Mouse (Mus musculus) C3H10T1/2 (cell line): ENCODE results near the gene Brwd1. TPM values are rescaled to one million over a fixed set of nuclear protein-coding genes. Genes with fewer than 3 reads are reported as not detected.

Source experiments
- polyA plus RNA-seq, 2 experiments: library from polyadenylated mRNA; unstranded; fragments of >200 nt; fragmentation: generic; extraction: Trizol; gene quantifications; one replicate each; pipeline ENCODE4 v1.2.1; 2012; ENCODE audit warnings: missing spikeins in 2 of 2

Brwd1 gene
- polyA plus RNA-seq, result 1 to 10 TPM; 1.3 to 9.8 TPM

DNA sequence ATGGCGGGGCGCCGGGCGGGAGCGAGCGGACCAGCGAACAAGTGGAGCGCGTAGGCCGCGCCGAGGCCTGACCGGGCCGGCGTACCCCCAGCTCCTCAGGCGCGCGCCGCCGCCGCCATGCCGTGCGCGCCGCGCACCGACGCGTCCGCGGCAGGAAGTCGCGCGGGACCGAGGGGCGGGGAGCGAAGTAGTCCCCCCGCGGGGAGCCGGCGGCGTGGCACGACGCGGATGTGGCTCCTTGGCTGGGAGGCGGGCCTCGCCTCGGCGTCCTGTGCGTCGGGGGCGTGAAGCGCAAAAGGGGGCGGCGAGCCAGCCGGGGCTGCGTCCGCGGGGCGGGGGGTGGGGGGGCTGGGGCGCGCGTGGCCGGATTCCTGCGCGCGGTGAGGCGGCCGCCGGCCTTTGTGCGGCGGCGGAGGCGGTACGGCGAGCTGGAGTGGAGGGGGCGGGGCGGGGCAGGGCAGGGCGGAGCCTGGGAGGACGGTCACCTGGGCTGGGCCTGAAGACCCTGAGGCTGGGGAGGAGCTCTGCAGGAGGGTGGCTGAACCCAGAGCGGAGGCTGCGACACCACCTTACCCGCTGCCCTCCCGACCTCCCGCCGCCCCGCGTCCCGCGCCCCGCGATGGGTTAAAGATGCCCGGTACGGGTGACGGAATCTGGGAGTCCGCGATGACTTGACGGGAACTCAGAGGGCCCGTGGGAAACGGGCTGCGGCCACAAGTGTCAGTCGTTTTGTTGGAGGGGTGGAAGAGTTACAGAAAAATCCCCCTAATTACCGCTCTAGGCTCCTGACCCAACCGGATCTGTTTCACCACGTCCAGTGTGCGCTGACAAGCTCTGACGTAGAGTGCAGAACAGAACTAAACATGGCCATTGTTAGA is at the start of gene Brwd1:
Gene Brwd1, minus strand, starts transcription at position 226 of the 878 bp plus-strand sequence.

DNA sequence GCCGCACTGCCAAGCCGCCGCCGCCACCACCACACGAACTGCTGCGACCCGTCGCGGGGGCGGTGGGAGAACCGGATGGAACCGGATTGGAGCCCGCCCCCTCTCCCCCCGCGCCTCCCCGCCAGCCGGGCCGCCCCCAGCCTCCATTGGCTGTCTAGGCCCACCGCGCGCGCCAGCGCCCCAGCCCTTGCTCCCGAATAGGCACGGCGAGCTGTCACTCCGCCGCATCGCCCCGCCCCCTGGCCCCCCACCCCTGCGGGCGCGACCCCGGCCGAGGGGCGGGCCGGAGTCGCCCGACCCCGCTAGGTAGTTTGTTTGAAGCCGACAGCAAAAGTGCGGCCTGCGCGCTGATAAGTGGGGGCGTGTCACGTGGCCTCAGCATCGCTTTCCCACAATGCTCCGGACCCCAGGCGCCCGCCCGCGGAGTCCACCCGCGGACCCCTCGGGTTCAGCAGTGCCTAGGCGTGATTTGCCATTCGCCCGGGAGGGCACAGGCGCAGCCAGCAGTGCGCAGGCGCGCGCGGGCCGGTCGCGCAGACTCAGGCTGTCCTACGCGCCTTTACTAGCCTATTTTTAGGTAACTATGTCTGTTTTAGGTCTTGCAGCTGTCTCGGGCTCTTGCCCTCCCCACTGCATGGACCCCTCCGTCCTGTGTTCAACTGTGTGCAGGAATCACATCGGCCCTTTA is 45.5 kb upstream of the Brwd1 start, which contains the start of gene Hmgn1:
Gene Hmgn1, minus strand, starts transcription at position 73 of the 688 bp plus-strand sequence.

GRCm38 (mm10) chr16:95990462-95991121 is 91.7 kb downstream of the Brwd1 start, which contains the start of gene Psmg1:
Gene Psmg1 (minus strand): TSS chr16:95990960.

Other genes starting within 250 kb of the Brwd1 start
- 10 to 100 TPM; 44.5 to 46.7 TPM for gene Psmg1, start 91.6 kb downstream of the Brwd1 start, polyA plus RNA-seq
- gene Hmgn1, start 45.2 kb upstream of the Brwd1 start, polyA plus RNA-seq, result 100 to 1,000 TPM in 1 of 2 experiments, 10 to 100 TPM in 1; 97.9 to 264 TPM
- 10 to 100 TPM in 1 of 2 experiments, 1 to 10 TPM in 1; 5.0 to 15.0 TPM for gene Wrb, start 62.9 kb upstream of the Brwd1 start, polyA plus RNA-seq
- under 1 TPM; 0.01 to 0.35 TPM for gene Lca5l, start 109.7 kb upstream of the Brwd1 start, polyA plus RNA-seq
- gene Sh3bgr, start 117.9 kb upstream of the Brwd1 start, polyA plus RNA-seq, result under 1 TPM in 1 of 2 experiments, not detected in 1; 0.15 TPM
- not detected for gene B3galt5, start 153.3 kb upstream of the Brwd1 start, polyA plus RNA-seq